Mouse (Mus musculus): Measurements from ENCODE around the gene Sgf29. TPM values are rescaled to one million over a fixed set of nuclear protein-coding genes. Genes with fewer than 3 reads are reported as not detected.
A peak's percentile ranks its signal among the peaks of the same experiment; 100 is the strongest.

The Sgf29 gene
- total and polyA plus RNA-seq, 2 experiments from 2014 or later = 20.7 to 25.3 TPM

DNA sequence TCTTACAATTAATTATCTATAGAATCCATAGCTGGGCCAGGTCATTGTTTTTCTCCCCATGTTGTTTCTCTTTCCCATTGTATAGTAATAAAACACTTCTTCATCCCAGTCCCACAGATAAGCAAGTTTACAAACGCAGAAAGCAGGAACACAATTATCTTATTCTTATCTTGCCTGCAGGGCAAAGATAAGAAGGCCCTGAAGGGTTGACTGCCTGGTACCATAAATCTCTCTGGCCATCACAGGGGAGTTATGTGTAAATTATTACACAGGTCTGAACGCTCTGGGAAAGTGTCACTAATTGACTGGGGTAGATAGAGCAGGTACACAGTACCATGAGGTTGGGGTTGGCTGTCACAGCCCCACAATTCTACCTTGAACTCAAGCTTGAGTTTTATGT is 1.7 kb downstream of the Sgf29 start:
- DNase-seq (ENCODE audit: low spot score) (no peak), ATAC-seq (ENCODE audit: insufficient read depth, low read depth) (no peak)
- Histone ChIP-seq H3K9me3 (replicated peaks; ENCODE audit: control insufficient read depth, low read length) (no peaks in the 10 kb centered on the region), H3K27ac (ENCODE audit: low read depth) (no peak overlapping the region), H3K4me1 (ENCODE audit: control insufficient read depth, insufficient read depth) (peaks cover 11% of the 10 kb centered on the region; the same call in 1 of the 2 replicates), H3K36me3 (replicated peaks; ENCODE audit: control insufficient read depth, insufficient read depth, low read length) (no peaks in the 10 kb centered on the region), H3K9ac (replicated peaks; ENCODE audit: low read depth, low read length) (no peak overlapping the region), H3K4me3 (ENCODE audit: low read depth, low read length) (no peak overlapping the region), H3K4me2 (ENCODE audit: low read depth, low read length) (no peak overlapping the region), H3K27me3 (ENCODE audit: control insufficient read depth, insufficient read depth, low read length) (no peaks in the 10 kb centered on the region)
- TF ChIP-seq EP300 (IDR thresholded peaks at IDR 0.05; ENCODE audit: low read depth) (no peak), CTCF (IDR thresholded peaks at IDR 0.05; ENCODE audit: low read depth) (no peak)
- WGBS = 47% methylated on average over 2 of the region's 2 CpGs

DNA sequence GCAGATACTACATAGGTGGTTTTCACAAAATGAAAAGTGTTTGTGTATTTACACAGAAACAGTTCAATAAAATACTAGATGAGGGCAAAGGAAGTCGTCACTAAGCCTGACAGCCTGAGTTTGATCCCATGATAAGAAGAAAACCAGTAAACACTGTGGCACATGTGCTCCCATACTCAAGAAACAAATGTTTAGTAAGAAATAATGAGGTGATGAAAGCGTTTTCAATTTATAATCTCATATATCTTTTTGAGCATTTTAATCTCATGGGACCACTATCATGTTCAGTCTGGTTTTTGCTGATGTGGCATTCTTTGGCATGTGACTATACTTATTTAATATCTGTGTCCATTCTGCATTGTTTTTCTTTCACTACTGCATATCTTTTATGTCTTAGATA is 4.9 kb downstream of the Sgf29 start:
- Histone ChIP-seq H3K27me3 (ENCODE audit: control insufficient read depth, insufficient read depth, low read length) (no peaks in the 10 kb centered on the region), H3K9ac (replicated peaks; ENCODE audit: low read depth, low read length) (no peak overlapping the region), H3K9me3 (replicated peaks; ENCODE audit: control insufficient read depth, low read length) (no peaks in the 10 kb centered on the region), H3K4me3 (ENCODE audit: low read depth, low read length) (no peak overlapping the region), H3K4me1 (ENCODE audit: control insufficient read depth, insufficient read depth) (peaks cover 6% of the 10 kb centered on the region; the same call in 1 of the 2 replicates), H3K36me3 (replicated peaks; ENCODE audit: control insufficient read depth, insufficient read depth, low read length) (no peaks in the 10 kb centered on the region), H3K27ac (ENCODE audit: low read depth) (no peak overlapping the region), H3K4me2 (ENCODE audit: low read depth, low read length) (no peak overlapping the region)
- TF ChIP-seq CTCF (IDR thresholded peaks at IDR 0.05; ENCODE audit: low read depth) = no peak
- no peak for TF ChIP-seq EP300 (IDR thresholded peaks at IDR 0.05; ENCODE audit: low read depth)
- ATAC-seq (ENCODE audit: insufficient read depth, low read depth) (no peak), DNase-seq (ENCODE audit: low spot score) (no peak)
- WGBS = 71% methylated on average over 2 of the region's 2 CpGs

DNA sequence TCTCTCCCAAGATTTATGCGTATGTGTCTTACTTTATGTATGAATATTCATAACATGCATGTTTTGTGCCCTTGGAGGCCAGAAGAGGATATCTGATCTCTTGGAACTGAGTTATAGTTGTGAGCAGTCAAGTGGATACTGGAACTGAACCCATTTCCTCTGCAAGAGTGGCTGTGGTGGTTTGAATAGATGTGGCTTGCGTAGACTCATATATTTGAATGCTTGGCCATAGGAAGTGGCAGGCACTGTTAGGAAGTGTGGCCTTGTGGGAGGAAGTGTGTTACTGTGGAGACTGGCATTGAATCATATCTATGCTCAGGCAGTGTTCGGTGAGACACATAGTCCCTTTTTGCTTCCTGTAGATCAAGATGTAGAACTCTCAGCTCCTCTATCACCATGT is 6.6 kb downstream of the Sgf29 start:
- ATAC-seq (ENCODE audit: insufficient read depth, low read depth) = no peak
- WGBS = 81% methylated on average over 3 of the region's 3 CpGs
- no peak overlapping the region for H3K9ac ChIP-seq (replicated peaks; ENCODE audit: low read depth, low read length)
- no peaks in the 10 kb centered on the region for H3K9me3 ChIP-seq (replicated peaks; ENCODE audit: control insufficient read depth, low read length)
- no peak overlapping the region for H3K4me3 ChIP-seq (ENCODE audit: low read depth, low read length)
- no peak overlapping the region for H3K4me2 ChIP-seq (ENCODE audit: low read depth, low read length)
- H3K27me3 ChIP-seq (ENCODE audit: control insufficient read depth, insufficient read depth, low read length) = no peaks in the 10 kb centered on the region
- peak overlapping the region; percentile 43; the same call in 1 of the 2 replicates for H3K27ac ChIP-seq (ENCODE audit: low read depth)
- TF ChIP-seq CTCF (IDR thresholded peaks at IDR 0.05; ENCODE audit: low read depth) (no peak), EP300 (IDR thresholded peaks at IDR 0.05; ENCODE audit: low read depth) (no peak)
- H3K36me3 ChIP-seq (replicated peaks; ENCODE audit: control insufficient read depth, insufficient read depth, low read length) = no peaks in the 10 kb centered on the region; the same call in 1 of the 2 replicates
- H3K4me1 ChIP-seq (ENCODE audit: control insufficient read depth, insufficient read depth) = no peaks in the 10 kb centered on the region
- DNase-seq (ENCODE audit: low spot score) = no peak

DNA sequence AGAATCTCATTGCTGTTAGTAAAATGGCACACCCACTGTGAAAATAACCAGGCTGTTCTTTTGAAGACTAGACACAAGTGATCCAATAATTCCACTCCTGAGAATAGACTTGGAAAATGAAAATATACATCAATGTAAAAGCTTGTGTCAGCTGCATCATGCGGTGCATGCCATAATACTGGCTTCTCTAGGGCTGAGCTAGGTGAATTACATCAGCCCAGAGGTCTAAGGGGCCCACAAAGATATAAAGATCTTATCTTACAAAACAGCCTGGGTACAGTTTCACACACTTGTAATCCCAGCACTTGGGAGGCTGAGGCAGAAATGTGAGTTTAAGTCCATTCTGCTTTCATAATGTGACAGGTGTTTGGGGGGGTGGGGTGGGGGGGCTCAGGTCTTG is 8.4 kb downstream of the Sgf29 start:
- TF ChIP-seq EP300 (IDR thresholded peaks at IDR 0.05; ENCODE audit: low read depth) (no peak), CTCF (IDR thresholded peaks at IDR 0.05; ENCODE audit: low read depth) (no peak)
- H3K4me1 ChIP-seq (ENCODE audit: control insufficient read depth, insufficient read depth) = no peaks in the 10 kb centered on the region
- H3K9me3 ChIP-seq (replicated peaks; ENCODE audit: control insufficient read depth, low read length) = no peaks in the 10 kb centered on the region
- H3K36me3 ChIP-seq (replicated peaks; ENCODE audit: control insufficient read depth, insufficient read depth, low read length) = peaks cover 1% of the 10 kb centered on the region; the same call in 1 of the 2 replicates
- 79% methylated on average over 1 of the region's 1 CpGs for WGBS
- H3K27ac ChIP-seq (ENCODE audit: low read depth) = no peak overlapping the region
- no peak overlapping the region for H3K9ac ChIP-seq (replicated peaks; ENCODE audit: low read depth, low read length)
- ATAC-seq (ENCODE audit: insufficient read depth, low read depth) (no peak), DNase-seq (ENCODE audit: low spot score) (no peak)
- no peaks in the 10 kb centered on the region for H3K27me3 ChIP-seq (ENCODE audit: control insufficient read depth, insufficient read depth, low read length)
- H3K4me2 ChIP-seq (ENCODE audit: low read depth, low read length) = no peak overlapping the region
- no peak overlapping the region for H3K4me3 ChIP-seq (ENCODE audit: low read depth, low read length)

DNA sequence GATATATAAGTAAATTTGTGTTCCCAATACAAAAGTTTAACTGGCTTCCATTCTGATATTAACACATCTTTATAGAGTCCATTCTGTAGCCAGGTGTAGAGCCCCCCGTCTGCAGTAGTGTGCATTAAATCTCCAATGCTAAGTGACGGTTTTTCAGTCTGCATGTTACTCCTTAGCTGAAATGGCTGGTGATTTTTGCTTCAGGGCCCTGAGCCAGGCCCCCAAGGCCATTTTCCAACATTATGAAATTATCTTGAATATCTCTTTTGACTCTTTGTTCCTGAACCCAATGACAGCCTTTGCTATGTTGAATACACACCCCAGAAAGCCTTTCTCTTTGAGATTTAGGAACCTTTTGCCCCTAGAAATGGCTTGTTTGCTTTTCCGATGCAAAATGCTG is 10.7 kb downstream of the Sgf29 start:
- 78% methylated on average over 3 of the region's 3 CpGs for WGBS
- no peak overlapping the region for H3K4me2 ChIP-seq (ENCODE audit: low read depth, low read length)
- no peaks in the 10 kb centered on the region for H3K4me1 ChIP-seq (ENCODE audit: control insufficient read depth, insufficient read depth)
- no peak overlapping the region for H3K4me3 ChIP-seq (ENCODE audit: low read depth, low read length)
- TF ChIP-seq CTCF (IDR thresholded peaks at IDR 0.05; ENCODE audit: low read depth) (no peak), EP300 (IDR thresholded peaks at IDR 0.05; ENCODE audit: low read depth) (no peak)
- H3K9me3 ChIP-seq (replicated peaks; ENCODE audit: control insufficient read depth, low read length) = no peaks in the 10 kb centered on the region
- no peak for ATAC-seq (ENCODE audit: insufficient read depth, low read depth)
- H3K27ac ChIP-seq (ENCODE audit: low read depth) = no peak overlapping the region
- DNase-seq (ENCODE audit: low spot score) = no peak
- H3K9ac ChIP-seq (replicated peaks; ENCODE audit: low read depth, low read length) = no peak overlapping the region
- H3K27me3 ChIP-seq (ENCODE audit: control insufficient read depth, insufficient read depth, low read length) = no peaks in the 10 kb centered on the region
- peaks cover 11% of the 10 kb centered on the region for H3K36me3 ChIP-seq (replicated peaks; ENCODE audit: control insufficient read depth, insufficient read depth, low read length)

DNA sequence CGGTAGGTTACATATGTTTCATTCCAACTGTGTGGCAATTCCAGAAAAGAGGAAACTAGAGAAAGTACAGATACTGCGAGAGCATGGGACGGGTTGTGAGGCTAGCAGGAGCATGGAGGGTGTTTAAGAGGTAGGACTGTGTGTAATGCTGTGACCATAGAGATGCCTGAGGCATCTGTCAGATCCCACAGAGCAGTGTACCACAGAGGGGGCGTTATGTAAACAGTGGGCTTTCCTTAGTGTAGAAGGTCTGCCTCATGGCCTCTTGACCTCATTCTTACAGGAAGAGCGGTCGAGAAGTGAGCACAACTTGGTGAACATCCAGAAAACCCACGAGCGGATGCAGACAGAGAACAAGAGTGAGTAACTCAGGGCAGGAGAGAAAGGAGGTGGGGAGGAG is 14.5 kb downstream of the Sgf29 start:
- Histone ChIP-seq H3K36me3 (replicated peaks; ENCODE audit: control insufficient read depth, insufficient read depth, low read length) (peaks cover 26% of the 10 kb centered on the region), H3K4me2 (ENCODE audit: low read depth, low read length) (no peak overlapping the region), H3K4me3 (ENCODE audit: low read depth, low read length) (no peak overlapping the region), H3K27me3 (ENCODE audit: control insufficient read depth, insufficient read depth, low read length) (no peaks in the 10 kb centered on the region), H3K9me3 (replicated peaks; ENCODE audit: control insufficient read depth, low read length) (no peaks in the 10 kb centered on the region), H3K9ac (replicated peaks; ENCODE audit: low read depth, low read length) (no peak overlapping the region), H3K27ac (ENCODE audit: low read depth) (0 out of 2 replicates have a peak overlapping the region, but pooled peaks have one; percentile 25), H3K4me1 (ENCODE audit: control insufficient read depth, insufficient read depth) (no peaks in the 10 kb centered on the region)
- 65% methylated on average over 8 of the region's 8 CpGs for WGBS
- ATAC-seq (ENCODE audit: insufficient read depth, low read depth) (0 out of 2 replicates have a peak, but pooled peaks have one; percentile 14), DNase-seq (ENCODE audit: low spot score) (no peak)
- TF ChIP-seq CTCF (IDR thresholded peaks at IDR 0.05; ENCODE audit: low read depth) = no peak
- no peak for TF ChIP-seq EP300 (IDR thresholded peaks at IDR 0.05; ENCODE audit: low read depth)
